Mouse (Mus musculus) erythroblast, embryonic 14.5 days (primary cell): ENCODE measurements around the gene Slc38a9. TPM values are rescaled to one million over a fixed set of nuclear protein-coding genes. Genes with fewer than 3 reads are reported as not detected.

ENCODE experiments used
- H3K27me3 ChIP-seq: 2 replicates; pipeline ENCODE4 v1.6.1; 2012; ENCODE audit warnings: inconsistent platforms; ENCODE audit not compliant: control insufficient read depth
- H3K36me3 ChIP-seq: 2 replicates; pipeline ENCODE4 v1.6.1; 2012; ENCODE audit warnings: mild to moderate bottlenecking, inconsistent platforms; ENCODE audit not compliant: control insufficient read depth
- H3K4me1 ChIP-seq: 2 replicates; pipeline ENCODE4 v1.6.1; 2012; ENCODE audit warnings: inconsistent platforms; ENCODE audit not compliant: control insufficient read depth
- H3K4me3 ChIP-seq: replicated peaks from 2 replicates; pipeline ENCODE3; 2012; ENCODE audit warnings: moderate library complexity, mild to moderate bottlenecking, inconsistent platforms
- H3K9me3 ChIP-seq: 2 replicates; pipeline ENCODE4 v1.6.1; 2012; ENCODE audit warnings: low read length, inconsistent platforms, mixed read lengths; ENCODE audit not compliant: control insufficient read depth
- GATA1 ChIP-seq: IDR thresholded peaks from 2 replicates; pipeline ENCODE4 v1.6.1; 2012; ENCODE audit warnings: low read length, inconsistent platforms, mixed read lengths
- TAL1 ChIP-seq: IDR thresholded peaks from 3 replicates; pipeline ENCODE4 v1.6.1; 2012; ENCODE audit warnings: low read length, inconsistent platforms, mixed read lengths
- polyA plus RNA-seq: library from polyadenylated mRNA; stranded (reverse); fragments of >175 nt; gene quantifications from 2 replicates; pipeline ENCODE4 v1.2.3, GENCODE M21; 2012

Gene Slc38a9
- polyA plus RNA-seq, 1 experiment = 0.39 TPM

GRCm38 (mm10) chr13:112770528-112771328 is 110.2 kb downstream of the Slc38a9 start:
- Histone ChIP-seq H3K27me3 (no peaks in the 10 kb centered on the region), H3K36me3 (peaks cover 5% of the 10 kb centered on the region), H3K9me3 (peaks cover 12% of the 10 kb centered on the region), H3K4me3 (no peak overlapping the region), H3K4me1 (peaks cover 20% of the 10 kb centered on the region)
- TF ChIP-seq GATA1 (no peak), TAL1 (no peak)

- no peak overlapping the region for H3K4me3 ChIP-seq
- H3K36me3 ChIP-seq = peaks cover 5% of the 10 kb centered on the region
Observed at GRCm38 (mm10) chr13:112771447-112772208, 111.1 kb downstream of the Slc38a9 start.

GRCm38 (mm10) chr13:112772252-112772651 is 111.7 kb downstream of the Slc38a9 start:
- peaks cover 7% of the 10 kb centered on the region for H3K9me3 ChIP-seq
- TF ChIP-seq GATA1 = no peak
- no peak for TF ChIP-seq TAL1
- H3K4me3 ChIP-seq = no peak overlapping the region
- no peaks in the 10 kb centered on the region for H3K27me3 ChIP-seq
- peaks cover 20% of the 10 kb centered on the region for H3K4me1 ChIP-seq
- H3K36me3 ChIP-seq = peaks cover 5% of the 10 kb centered on the region

More at GRCm38 (mm10) chr13:112771447-112772208, 111.1 kb downstream of the Slc38a9 start:
- Histone ChIP-seq H3K27me3 (no peaks in the 10 kb centered on the region), H3K4me1 (peaks cover 20% of the 10 kb centered on the region), H3K9me3 (peaks cover 12% of the 10 kb centered on the region)
- TF ChIP-seq GATA1 (no peak), TAL1 (no peak)

GRCm38 (mm10) chr13:112772861-112773260 is 112.3 kb downstream of the Slc38a9 start:
- Histone ChIP-seq H3K9me3 (peaks cover 1% of the 10 kb centered on the region), H3K27me3 (peaks cover 2% of the 10 kb centered on the region; the same call in 1 of the 2 replicates), H3K36me3 (no peaks in the 10 kb centered on the region), H3K4me1 (peaks cover 20% of the 10 kb centered on the region), H3K4me3 (no peak overlapping the region)
- TF ChIP-seq GATA1 = no peak
- TF ChIP-seq TAL1 = no peak

GRCm38 (mm10) chr13:112773991-112774675 is 113.6 kb downstream of the Slc38a9 start:
- H3K4me3 ChIP-seq = no peak overlapping the region
- no peaks in the 10 kb centered on the region for H3K36me3 ChIP-seq
- H3K9me3 ChIP-seq = no peaks in the 10 kb centered on the region
- H3K4me1 ChIP-seq = peaks cover 23% of the 10 kb centered on the region
- H3K27me3 ChIP-seq = peaks cover 9% of the 10 kb centered on the region
- TF ChIP-seq TAL1 (no peak), GATA1 (no peak)

GRCm38 (mm10) chr13:112775856-112776255 is 115.3 kb downstream of the Slc38a9 start:
- Histone ChIP-seq H3K27me3 (peaks cover 21% of the 10 kb centered on the region), H3K36me3 (no peaks in the 10 kb centered on the region), H3K4me1 (peaks cover 16% of the 10 kb centered on the region), H3K4me3 (no peak overlapping the region), H3K9me3 (no peaks in the 10 kb centered on the region)
- no peak for TF ChIP-seq GATA1
- TF ChIP-seq TAL1 = no peak

- Histone ChIP-seq H3K4me3 (no peak overlapping the region), H3K9me3 (no peaks in the 10 kb centered on the region), H3K4me1 (peaks cover 13% of the 10 kb centered on the region), H3K36me3 (no peaks in the 10 kb centered on the region), H3K27me3 (peaks cover 22% of the 10 kb centered on the region)
- TF ChIP-seq GATA1 (no peak), TAL1 (no peak)
Observed at GRCm38 (mm10) chr13:112778407-112778806, 117.9 kb downstream of the Slc38a9 start.

GRCm38 (mm10) chr13:112785305-112785704 is 124.8 kb downstream of the Slc38a9 start:
- peaks cover 20% of the 10 kb centered on the region for H3K27me3 ChIP-seq
- no peak overlapping the region for H3K4me3 ChIP-seq
- no peaks in the 10 kb centered on the region; the same call in none of the 2 replicates for H3K4me1 ChIP-seq
- no peak for TF ChIP-seq GATA1
- no peak for TF ChIP-seq TAL1
- no peaks in the 10 kb centered on the region for H3K9me3 ChIP-seq
- no peaks in the 10 kb centered on the region for H3K36me3 ChIP-seq

GRCm38 (mm10) chr13:112786142-112786541 is 125.6 kb downstream of the Slc38a9 start:
- Histone ChIP-seq H3K36me3 (no peaks in the 10 kb centered on the region), H3K9me3 (no peaks in the 10 kb centered on the region), H3K4me3 (no peak overlapping the region), H3K27me3 (peaks cover 20% of the 10 kb centered on the region), H3K4me1 (peaks cover 5% of the 10 kb centered on the region)
- TF ChIP-seq TAL1 (no peak), GATA1 (no peak)
